In genomic region chr3:153912546-153913509, GRCm38 (mm10) we compare ENCODE assay signal across 8 mouse cellular contexts. TPM values are rescaled to one million over a fixed set of nuclear protein-coding genes. Genes with fewer than 3 reads are reported as not detected.
A peak's percentile ranks its signal among the peaks of the same experiment; 100 is the strongest.
DNase-seq lines count a peak whose midpoint lies in the region; ATAC-seq and TF ChIP-seq lines count a peak whose summit lies in the region.

TSS of gene Rabggtb (minus strand) at chr3:153913009.

- peak within 1 kb of the TSS; percentile 93 for H3ac ChIP-seq in myocyte (ENCODE audit: control insufficient read depth, insufficient read length)

- peak; percentile 94 for DNase-seq in A20 (ENCODE audit: low read depth, low spot score)
- peak; percentile 98 for DNase-seq in brain, adult 2 months (ENCODE audit: low read depth, low spot score)
- peak; percentile 81 for DNase-seq in liver, adult 2 months (ENCODE audit: extremely low read depth, low read depth, low spot score)
- peak; percentile 97 for DNase-seq in splenic B cell, adult 2 months (ENCODE audit: low read depth, low spot score)

- H3K4me1 ChIP-seq in heart, embryonic 11.5 days (ENCODE audit: control insufficient read depth, insufficient read depth, low read length): peaks cover 36% of the 10 kb centered on the region
- H3K4me1 ChIP-seq in kidney, embryonic 16.5 days (ENCODE audit: insufficient read depth, low read length): peaks cover 42% of the 10 kb centered on the region
- H3K4me1 ChIP-seq in liver, adult 2 months (ENCODE audit: control insufficient read depth, insufficient read depth, low read length): peaks cover 24% of the 10 kb centered on the region

- peak; percentile 95 for TF ChIP-seq POLR2A in liver, adult 2 months (IDR thresholded peaks at IDR 0.05; ENCODE audit: extremely low read depth, insufficient read depth, low read length)
- TF ChIP-seq POLR2A in myocyte (IDR thresholded peaks at IDR 0.05; ENCODE audit: insufficient read length, low read depth): peak; percentile 100

- TF ChIP-seq CTCF in liver, adult 2 months (IDR thresholded peaks at IDR 0.05; ENCODE audit: low read depth, low read length): no peak

- peaks cover 2% of the 10 kb centered on the region; the same call in 1 of the 2 replicates for H3K79me2 ChIP-seq in liver, adult 2 months (ENCODE audit: control insufficient read depth, insufficient read depth, low read length)
- H3K79me2 ChIP-seq in myocyte (ENCODE audit: control insufficient read depth, insufficient read depth): peaks cover 48% of the 10 kb centered on the region

- H3K4me2 ChIP-seq in heart, embryonic 11.5 days: peak within 1 kb of the TSS; percentile 90
- H3K4me2 ChIP-seq in kidney, embryonic 16.5 days (replicated peaks; ENCODE audit: low read depth, low read length): peak within 1 kb of the TSS; percentile 92
- peak within 1 kb of the TSS; percentile 91 for H3K4me2 ChIP-seq in myocyte (ENCODE audit: low read depth)

- peak within 1 kb of the TSS; percentile 93 for H3K27ac ChIP-seq in heart, embryonic 11.5 days (ENCODE audit: low read depth, low read length)
- peak within 1 kb of the TSS; percentile 97 for H3K27ac ChIP-seq in kidney, embryonic 16.5 days (ENCODE audit: low read length)
- peak within 1 kb of the TSS; percentile 90 for H3K27ac ChIP-seq in liver, adult 2 months (replicated peaks; ENCODE audit: insufficient read depth, low read depth, low read length)

- H3K36me3 ChIP-seq in heart, embryonic 11.5 days (ENCODE audit: control insufficient read depth, insufficient read depth, low read length): peaks cover 31% of the 10 kb centered on the region
- H3K36me3 ChIP-seq in kidney, embryonic 16.5 days (ENCODE audit: insufficient read depth, low read length): peaks cover 32% of the 10 kb centered on the region
- H3K36me3 ChIP-seq in liver, adult 2 months (ENCODE audit: control insufficient read depth, insufficient read depth, low read length): peaks cover 33% of the 10 kb centered on the region
- peaks cover 33% of the 10 kb centered on the region for H3K36me3 ChIP-seq in myocyte (ENCODE audit: control insufficient read depth, insufficient read depth)
- peaks cover 16% of the 10 kb centered on the region for H3K36me3 ChIP-seq in splenic B cell, adult 2 months (ENCODE audit: control insufficient read depth, insufficient read depth, low read length, poor library complexity, severe bottlenecking)

- peak; percentile 90 for ATAC-seq in erythroblast, adult 5-6 weeks (replicated peaks; ENCODE audit: low FRiP score, poor library complexity, severe bottlenecking)
- peak; percentile 94 for ATAC-seq in heart, embryonic 11.5 days (replicated peaks; ENCODE audit: insufficient number of reproducible peaks, low FRiP score, low TSS enrichment)
- peak; percentile 97 for ATAC-seq in kidney, embryonic 16.5 days (ENCODE audit: low FRiP score, low TSS enrichment)

- peak within 1 kb of the TSS; percentile 100 for H3K9ac ChIP-seq in heart, embryonic 11.5 days (ENCODE audit: low read depth, low read length)
- peak within 1 kb of the TSS; percentile 98 for H3K9ac ChIP-seq in kidney, embryonic 16.5 days (replicated peaks; ENCODE audit: low read length)
- peak within 1 kb of the TSS; percentile 97 for H3K9ac ChIP-seq in liver, adult 2 months (ENCODE audit: low read depth, low read length)

- no peaks in the 10 kb centered on the region for H3K27me3 ChIP-seq in heart, embryonic 11.5 days (ENCODE audit: control insufficient read depth, insufficient read depth, low read length)
- no peaks in the 10 kb centered on the region for H3K27me3 ChIP-seq in kidney, embryonic 16.5 days (ENCODE audit: insufficient read depth, low read length)
- no peaks in the 10 kb centered on the region for H3K27me3 ChIP-seq in liver, adult 2 months (ENCODE audit: control insufficient read depth, insufficient read depth, low read length)
- no peaks in the 10 kb centered on the region for H3K27me3 ChIP-seq in myocyte (ENCODE audit: control insufficient read depth, insufficient read depth, insufficient read length)
- no peaks in the 10 kb centered on the region for H3K27me3 ChIP-seq in splenic B cell, adult 2 months (ENCODE audit: control insufficient read depth, insufficient read depth, low read length, poor library complexity, severe bottlenecking)

- H3K4me3 ChIP-seq in heart, embryonic 11.5 days (ENCODE audit: low read depth, low read length): peak within 1 kb of the TSS; percentile 98
- H3K4me3 ChIP-seq in kidney, embryonic 16.5 days (ENCODE audit: low read length): peak within 1 kb of the TSS; percentile 98
- peak within 1 kb of the TSS; percentile 92 for H3K4me3 ChIP-seq in liver, adult 2 months (ENCODE audit: insufficient read depth, low read depth, low read length)
- peak within 1 kb of the TSS; percentile 80 for H3K4me3 ChIP-seq in myocyte

- H3K9me3 ChIP-seq in heart, embryonic 11.5 days (replicated peaks; ENCODE audit: control insufficient read depth, low read length): no peaks in the 10 kb centered on the region
- no peaks in the 10 kb centered on the region for H3K9me3 ChIP-seq in kidney, embryonic 16.5 days (ENCODE audit: low read length)

- WGBS in heart, embryonic 11.5 days (ENCODE audit: insufficient replicate concordance): 1% methylated on average over 65 of the region's 65 CpGs
- under 1% methylated on average over 63 of the region's 65 CpGs for WGBS in kidney, embryonic 16.5 days
- WGBS in liver, adult 2 months: under 1% methylated on average over 56 of the region's 65 CpGs

TF ChIP-seq in myocyte, 11 proteins besides CTCF, POLR2A, EP300 and RAD21:
- TF ChIP-seq MYOD1 (IDR thresholded peaks at IDR 0.05; ENCODE audit: control insufficient read depth in 1 of 3, insufficient read length in 2 of 3, low read depth in 2 of 3) (peak in 2 of 3 experiments; percentile 25 to 35), POLR2AphosphoS2 (IDR thresholded peaks at IDR 0.05; ENCODE audit: insufficient read length, low read depth) (peak; percentile 97), MAX (IDR thresholded peaks at IDR 0.05; ENCODE audit: low read depth) (peak; percentile 96), USF1 (IDR thresholded peaks at IDR 0.05; ENCODE audit: low read depth) (no peak), TCF12 (IDR thresholded peaks at IDR 0.05; ENCODE audit: insufficient read depth, poor library complexity, severe bottlenecking) (no peak), TCF3 (IDR thresholded peaks at IDR 0.05; ENCODE audit: insufficient read length, low read depth) (peak; percentile 2), REST (IDR thresholded peaks at IDR 0.05; ENCODE audit: insufficient read depth, insufficient read length) (peak; percentile 59), SRF (IDR thresholded peaks at IDR 0.05; ENCODE audit: control insufficient read depth, insufficient read length, low read depth) (peak; percentile 66), E2F4 (IDR thresholded peaks at IDR 0.05; ENCODE audit: insufficient read depth) (peak; percentile 60), MYOG (IDR thresholded peaks at IDR 0.05; ENCODE audit: control insufficient read depth in 1 of 3, insufficient read depth in 1 of 3, insufficient read length in 2 of 3, low read depth in 2 of 3) (peak in 1 of 3 experiments; percentile 51)

RNA-seq across cellular contexts. Expression of gene Rabggtb, which starts in this region (rescaled TPM):
- total RNA-seq in erythroblast, adult 5-6 weeks (2015; ENCODE audit: low replicate concordance): 46.4 and 64.4 TPM in 2 replicates
- total RNA-seq in erythroblast, adult 5-6 weeks (2017; ENCODE audit: low replicate concordance): 52.9 and 60.9 TPM in 2 replicates
- 53.4 and 59.1 TPM in 2 replicates for polyA plus RNA-seq in heart, embryonic 11.5 days (2014; fragmentation: Nextera tagmentation; extraction: Ambion mirVana)
- polyA plus RNA-seq in kidney, embryonic 16.5 days (2015; fragmentation: Nextera tagmentation; extraction: Ambion mirVana): 55.0 and 58.7 TPM in 2 replicates
- 57.5 and 57.8 TPM in 2 replicates for total RNA-seq in liver, adult 2 months (2014; rRNA removed)
- polyA plus RNA-seq in liver, adult 2 months (2012; rRNA removed): 26.7 and 38.6 TPM in 2 replicates
- 70.5 TPM for polyA plus RNA-seq in myocyte (2012; fragmentation: generic; extraction: Trizol)

Comparison
In these comparisons a context has a peak if more than half of its experiments do, and no peak if none do; other contexts are left out.
1. Peak in every context shown above with its lines: DNase-seq, ATAC-seq, H3K4me3 ChIP-seq and H3K27ac ChIP-seq.